Mouse (Mus musculus): Measurements from ENCODE around the gene Tbc1d32. TPM values are rescaled to one million over a fixed set of nuclear protein-coding genes. Genes with fewer than 3 reads are reported as not detected.

Tbc1d32 gene
- total RNA-seq, 2 experiments from 2014 or later: 8.0 to 8.1 TPM

DNA sequence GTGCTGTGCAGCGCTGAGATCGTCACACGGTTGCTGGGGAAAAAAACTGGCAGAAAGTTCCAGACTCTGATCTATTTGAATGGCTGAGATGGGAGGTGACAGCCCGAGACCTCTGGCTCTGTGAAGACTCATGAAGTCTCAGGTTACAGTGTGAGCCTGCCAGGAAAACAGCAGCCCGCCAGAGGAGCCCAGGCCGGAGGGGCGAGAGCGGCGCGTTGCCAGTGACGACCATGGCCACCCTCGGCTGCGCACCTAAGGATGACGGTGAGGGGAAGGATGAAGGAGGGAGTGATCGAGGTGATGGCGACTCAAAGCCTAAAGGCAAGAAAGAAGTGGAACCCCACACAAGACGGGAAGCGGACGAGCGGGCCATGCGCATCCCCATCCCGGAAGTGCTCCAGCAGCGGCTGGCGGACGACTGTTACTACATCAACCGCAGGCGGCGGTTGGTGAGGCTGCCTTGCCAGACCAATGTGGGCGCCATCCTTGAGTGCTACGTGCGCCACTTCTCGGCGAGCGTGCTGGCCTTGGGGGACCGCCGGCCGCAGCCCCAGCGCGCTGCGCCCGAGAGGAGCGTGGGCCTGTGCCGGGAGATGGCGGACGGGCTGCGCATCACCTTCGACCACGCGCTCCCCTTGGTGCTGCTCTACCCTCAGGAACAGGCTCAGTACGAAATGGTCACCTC, 113.4 kb downstream of the Tbc1d32 start:
- peak; percentile 70 to 77 for DNase-seq (ENCODE audit: low spot score in 2 of 2)

DNA sequence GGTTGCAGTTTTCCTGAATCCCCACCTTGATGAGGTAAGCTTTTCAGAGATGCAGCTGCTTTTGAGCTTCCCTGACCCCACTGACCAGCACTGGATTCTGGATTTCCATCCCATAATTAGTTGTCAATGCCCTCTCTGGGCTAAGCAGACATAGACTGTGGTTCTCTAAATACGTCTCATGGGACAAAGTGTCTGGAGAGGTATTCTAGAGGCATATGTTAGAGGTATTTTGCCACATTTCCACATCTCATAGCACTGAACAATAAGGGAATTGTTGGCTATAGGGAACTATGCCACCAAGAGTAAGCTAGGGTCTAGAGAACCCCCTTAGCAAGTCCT, 121.5 kb downstream of the Tbc1d32 start:
- no peak for DNase-seq (ENCODE audit: low spot score in 2 of 2)

DNA sequence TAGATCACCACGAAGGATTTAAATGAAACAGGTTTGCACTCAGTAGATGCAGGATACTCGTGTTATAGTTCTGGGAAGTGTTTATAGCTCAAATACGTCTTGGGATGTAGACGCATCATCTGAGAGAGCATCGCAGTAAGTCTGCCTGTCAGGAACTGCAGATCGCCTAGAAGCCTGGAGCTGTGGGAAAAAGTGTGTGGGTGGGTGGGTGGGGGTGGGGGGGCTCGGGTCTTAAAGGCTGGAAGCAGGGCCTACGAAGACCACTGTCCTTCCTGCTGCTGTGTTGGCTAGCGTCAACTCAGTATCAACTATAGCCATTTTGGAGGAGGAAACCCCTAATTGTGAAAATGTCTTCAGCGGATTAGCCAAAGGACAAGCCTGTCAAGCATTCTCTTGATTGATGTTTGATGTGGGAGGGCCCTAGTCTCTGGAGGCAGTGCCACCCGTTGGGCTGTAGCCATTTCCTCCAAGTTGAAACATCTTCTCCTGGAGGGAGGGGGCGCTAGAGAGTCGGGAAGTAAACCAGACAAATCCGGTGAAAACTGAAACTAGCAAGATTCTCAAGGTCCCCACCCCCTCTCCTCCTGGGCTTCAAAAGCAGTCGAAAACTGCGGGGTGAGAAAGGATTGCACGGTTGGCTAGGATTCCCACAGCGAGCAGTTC, 122.0 kb downstream of the Tbc1d32 start, which contains the start of gene Msl3l2:
Gene Msl3l2 (plus strand): TSS at position 585 of the 663 bp plus-strand sequence.
- DNase-seq (ENCODE audit: low spot score in 2 of 2): peak; percentile 93 to 95

- no peak for DNase-seq (ENCODE audit: low spot score in 2 of 2)
These were observed 128.7 kb downstream of the Tbc1d32 start for GRCm38 (mm10) chr10:56099641-56100310.

DNA sequence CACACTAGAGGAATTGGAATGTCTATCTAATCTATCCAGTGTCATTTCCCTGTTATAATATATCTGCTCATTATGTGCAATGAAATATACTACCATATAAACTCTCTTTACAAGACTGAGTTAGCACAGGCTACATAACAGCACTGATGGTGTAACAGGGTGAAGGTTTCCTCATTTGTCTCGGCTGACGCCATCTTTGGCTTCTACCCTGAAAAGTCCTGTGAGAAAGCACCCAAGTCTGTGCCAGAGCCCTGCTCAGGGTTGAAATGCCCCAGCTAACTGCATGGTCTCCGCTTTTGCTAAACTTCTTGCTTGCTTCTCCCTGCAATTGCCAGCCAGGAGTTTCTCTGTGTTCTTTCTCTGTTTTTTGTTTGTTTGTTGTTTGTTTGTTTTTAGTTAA, 129.4 kb downstream of the Tbc1d32 start:
- no peak for DNase-seq (ENCODE audit: low spot score in 2 of 2)

DNA sequence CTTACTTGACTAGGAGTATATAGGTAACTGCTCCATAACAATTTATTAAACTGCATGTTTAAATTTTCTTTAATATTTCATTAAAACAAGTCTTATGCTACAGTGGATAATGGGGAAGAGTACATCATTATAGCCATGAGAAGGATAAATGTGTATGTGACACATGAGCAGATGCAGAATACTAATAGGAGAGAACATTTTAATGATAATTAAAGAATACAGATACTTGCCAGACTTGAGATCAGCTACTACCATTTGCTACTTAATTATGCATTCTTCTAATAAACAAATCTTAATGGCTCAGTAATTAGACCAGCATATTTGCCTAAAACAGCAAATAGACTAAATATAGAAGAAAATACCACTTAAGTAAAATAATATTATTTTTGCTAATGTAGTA, 131.7 kb downstream of the Tbc1d32 start:
- no peak for DNase-seq (ENCODE audit: low spot score in 2 of 2)

DNA sequence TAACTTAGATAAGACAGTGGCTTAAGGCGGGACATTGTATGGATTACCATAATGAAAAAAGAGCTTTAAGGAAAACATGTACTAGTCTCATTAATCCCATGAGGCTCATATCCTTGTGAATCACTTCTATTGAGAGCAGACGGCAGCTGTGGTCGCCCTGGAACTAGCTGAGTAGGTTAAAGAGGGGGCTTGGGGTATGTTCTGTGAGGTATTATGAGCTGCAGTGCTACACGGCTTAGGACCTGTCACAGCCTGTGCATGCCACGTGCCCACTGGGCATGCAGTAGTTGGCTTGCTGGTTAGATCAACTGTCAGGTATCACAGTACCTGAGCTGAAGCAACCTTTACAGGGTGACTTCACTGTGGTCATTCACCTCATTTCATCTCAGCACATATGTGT, 133.9 kb downstream of the Tbc1d32 start:
- no peak for DNase-seq (ENCODE audit: low spot score in 2 of 2)

GRCm38 (mm10) chr10:56089714-56090113, 138.8 kb downstream of the Tbc1d32 start:
- no peak for DNase-seq (ENCODE audit: low spot score in 2 of 2)

DNA sequence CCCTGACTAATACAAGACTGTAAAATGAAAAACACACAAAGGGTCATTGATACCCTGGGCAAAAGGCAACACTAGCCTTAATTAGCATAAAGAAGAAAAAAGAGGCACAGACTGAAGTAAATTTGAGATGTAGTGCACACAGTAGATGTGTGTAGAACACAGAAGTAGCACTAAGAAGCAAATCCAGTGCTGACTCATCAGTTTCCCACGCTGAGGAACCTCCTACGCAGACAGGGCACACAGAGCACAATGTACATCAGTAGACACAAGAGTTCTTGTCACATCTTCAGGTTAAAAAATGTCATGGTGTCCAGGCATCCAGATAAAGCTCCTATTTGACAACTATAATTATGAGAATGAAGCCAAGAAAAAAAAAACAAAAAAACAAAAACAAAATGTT, 165.7 kb downstream of the Tbc1d32 start:
- DNase-seq (ENCODE audit: low spot score in 2 of 2): peak; percentile 25 to 47

- DNase-seq (ENCODE audit: low spot score in 2 of 2): no peak
These were observed 167.2 kb downstream of the Tbc1d32 start for GRCm38 (mm10) chr10:56061238-56061830.

- DNase-seq (ENCODE audit: low spot score in 2 of 2): peak in 1 of 2 experiments; percentile 21
These were observed 169.5 kb downstream of the Tbc1d32 start for GRCm38 (mm10) chr10:56058979-56059422.

GRCm38 (mm10) chr10:56025400-56025799, 203.1 kb downstream of the Tbc1d32 start:
- no peak for DNase-seq (ENCODE audit: low spot score in 2 of 2)

DNA sequence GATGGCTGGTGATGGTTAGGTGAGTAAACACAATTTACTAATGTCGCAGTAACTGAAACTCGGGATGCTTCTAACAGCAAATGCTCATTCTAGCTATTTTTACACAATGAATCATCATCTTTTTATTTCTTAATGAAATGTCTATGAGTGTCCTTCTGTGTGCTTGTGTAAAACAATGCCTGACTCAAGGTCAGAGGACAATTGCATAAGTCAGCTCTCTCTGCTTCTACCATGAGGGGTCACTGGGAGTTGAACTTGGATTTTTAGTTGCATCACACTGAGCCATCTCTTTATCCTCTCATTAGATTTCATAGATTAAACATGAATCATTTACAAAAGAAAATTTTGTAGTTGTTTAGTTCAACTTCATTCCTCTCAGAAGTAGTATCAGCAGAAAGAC, 203.9 kb downstream of the Tbc1d32 start:
- DNase-seq (ENCODE audit: low spot score in 2 of 2): no peak

DNA sequence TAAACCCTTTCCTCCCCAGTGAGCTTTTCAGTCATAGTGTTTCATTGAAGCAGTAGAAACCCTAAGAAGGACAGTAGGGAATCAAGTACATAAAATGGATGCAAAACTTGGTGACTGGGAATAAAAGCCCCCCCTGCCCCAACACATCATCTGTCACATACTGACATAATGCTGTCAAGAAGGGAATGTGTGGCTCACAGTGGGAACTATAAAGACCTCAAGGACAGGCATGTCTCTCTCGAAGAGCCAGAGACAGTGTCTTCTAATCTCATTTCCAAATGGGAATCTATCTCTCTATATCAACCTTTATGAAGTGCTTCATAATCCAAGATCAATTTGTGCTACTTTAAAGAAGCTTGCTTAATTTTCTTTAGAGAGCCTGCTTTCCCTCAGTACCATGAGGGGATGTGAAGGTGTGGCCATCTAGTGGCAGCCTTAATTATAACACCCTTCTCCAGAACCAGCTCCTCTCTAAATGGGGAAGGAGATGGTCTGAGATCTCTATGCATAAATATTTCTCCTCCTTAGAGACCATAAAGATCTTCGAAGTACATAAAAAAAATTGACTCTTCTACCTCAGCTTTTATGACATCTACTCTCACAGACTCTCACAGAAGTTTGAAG, 248.5 kb downstream of the Tbc1d32 start:
- peak; percentile 57 to 75 for DNase-seq (ENCODE audit: low spot score in 2 of 2)

DNA sequence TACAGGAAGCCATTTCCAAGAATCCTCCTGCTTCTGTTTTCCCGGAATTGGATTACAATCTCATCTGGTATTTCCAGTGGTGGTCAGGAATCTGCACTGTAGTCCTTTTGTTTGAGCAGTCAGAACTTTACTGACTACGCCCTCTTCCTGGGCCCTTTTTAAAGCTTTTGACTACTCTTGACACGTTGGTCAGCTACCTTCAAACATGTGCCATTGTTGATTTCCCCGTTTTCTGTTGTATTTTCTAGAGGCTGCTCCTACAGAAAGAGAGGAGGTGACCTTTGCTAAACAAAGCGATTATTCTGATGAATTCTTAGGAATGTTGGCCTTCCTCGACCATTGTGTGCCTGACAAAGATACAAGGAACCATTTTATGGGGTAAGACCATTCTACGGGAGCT, 250.5 kb downstream of the Tbc1d32 start:
- no peak for DNase-seq (ENCODE audit: low spot score in 2 of 2)

Other genes with a start within 250 kb of the Tbc1d32 start
- gene Msl3l2, start 121.8 kb downstream of the Tbc1d32 start, total RNA-seq (2021): 10 to 100 TPM; 14.1 to 14.4 TPM
- 100 to 1,000 TPM; 147 to 198 TPM for gene Gja1, start 148.6 kb upstream of the Tbc1d32 start, total RNA-seq (2021)

Measured in left cerebral cortex, adult 18-20 months (tissue).